Mouse (Mus musculus): ENCODE data around the gene Clic6.

GRCm38 (mm10) chr16:92442946-92443345 lies 42.6 kb upstream of the Clic6 start:
- TF ChIP-seq CTCF (IDR thresholded peaks at IDR 0.05; ENCODE audit: low read depth, low read length) (no peak), POLR2A (IDR thresholded peaks at IDR 0.05; ENCODE audit: borderline replicate concordance, low read depth, low read length) (no peak)

Measured in bone marrow macrophage, adult 2 months (primary cell).